Mouse (Mus musculus): ENCODE results near the gene Trpv4. TPM values are rescaled to one million over a fixed set of nuclear protein-coding genes. Genes with fewer than 3 reads are reported as not detected.

Trpv4 gene
- polyA plus RNA-seq, 1 experiment from 2014 or later = 2.1 TPM

GRCm38 (mm10) chr5:114631336-114631735 lies 26.9 kb downstream of the Trpv4 start:
- no peak for DNase-seq (ENCODE audit: low spot score)

GRCm38 (mm10) chr5:114625590-114625989 lies 32.6 kb downstream of the Trpv4 start:
- TF ChIP-seq CTCF (IDR thresholded peaks at IDR 0.05; ENCODE audit: low read depth) = peak; percentile 78
- no peak for TF ChIP-seq EP300 (optimal IDR thresholded peaks at IDR 0.05)
- 21% methylated on average over 3 of the region's 3 CpGs for WGBS
- H3K9ac ChIP-seq (ENCODE audit: low read length) = no peak overlapping the region
- no peak for ATAC-seq (ENCODE audit: low FRiP score, low TSS enrichment)
- H3K4me1 ChIP-seq (replicated peaks; ENCODE audit: control insufficient read depth, insufficient read depth) = no peaks in the 10 kb centered on the region
- no peaks in the 10 kb centered on the region for H3K27me3 ChIP-seq (ENCODE audit: control insufficient read depth, insufficient read depth, low read length)
- H3K36me3 ChIP-seq (ENCODE audit: control insufficient read depth, insufficient read depth, low read length) = no peaks in the 10 kb centered on the region
- no peak overlapping the region for H3K4me3 ChIP-seq (ENCODE audit: low read depth, low read length)
- DNase-seq (ENCODE audit: low spot score) = peak; percentile 70
- no peaks in the 10 kb centered on the region for H3K9me3 ChIP-seq (ENCODE audit: control insufficient read depth, low read length)
- H3K27ac ChIP-seq (replicated peaks) = no peak overlapping the region
- no peak overlapping the region for H3K4me2 ChIP-seq (replicated peaks; ENCODE audit: low read depth)

More at GRCm38 (mm10) chr5:114631336-114631735, 26.9 kb downstream of the Trpv4 start:
- TF ChIP-seq CTCF (IDR thresholded peaks at IDR 0.05; ENCODE audit: low read depth) (peak; percentile 69), EP300 (optimal IDR thresholded peaks at IDR 0.05) (no peak)
- 51% methylated on average over 2 of the region's 2 CpGs for WGBS
- no peak overlapping the region for H3K9ac ChIP-seq (ENCODE audit: low read length)
- no peak for ATAC-seq (ENCODE audit: low FRiP score, low TSS enrichment)
- H3K4me1 ChIP-seq (replicated peaks; ENCODE audit: control insufficient read depth, insufficient read depth) = no peaks in the 10 kb centered on the region
- H3K4me3 ChIP-seq (ENCODE audit: low read depth, low read length) = no peak overlapping the region
- H3K4me2 ChIP-seq (replicated peaks; ENCODE audit: low read depth) = no peak overlapping the region
- no peaks in the 10 kb centered on the region for H3K27me3 ChIP-seq (ENCODE audit: control insufficient read depth, insufficient read depth, low read length)
- H3K36me3 ChIP-seq (ENCODE audit: control insufficient read depth, insufficient read depth, low read length) = no peaks in the 10 kb centered on the region
- H3K27ac ChIP-seq (replicated peaks) = no peak overlapping the region
- no peaks in the 10 kb centered on the region for H3K9me3 ChIP-seq (ENCODE audit: control insufficient read depth, low read length)

GRCm38 (mm10) chr5:114620305-114620704 lies 37.9 kb downstream of the Trpv4 start:
- Histone ChIP-seq H3K4me1 (replicated peaks; ENCODE audit: control insufficient read depth, insufficient read depth) (no peaks in the 10 kb centered on the region), H3K4me3 (ENCODE audit: low read depth, low read length) (no peak overlapping the region), H3K4me2 (replicated peaks; ENCODE audit: low read depth) (no peak overlapping the region), H3K27me3 (ENCODE audit: control insufficient read depth, insufficient read depth, low read length) (no peaks in the 10 kb centered on the region), H3K9me3 (ENCODE audit: control insufficient read depth, low read length) (no peaks in the 10 kb centered on the region), H3K27ac (replicated peaks) (no peak overlapping the region), H3K36me3 (ENCODE audit: control insufficient read depth, insufficient read depth, low read length) (no peaks in the 10 kb centered on the region), H3K9ac (ENCODE audit: low read length) (no peak overlapping the region)
- no peak for TF ChIP-seq EP300 (optimal IDR thresholded peaks at IDR 0.05)
- peak; percentile 78 for TF ChIP-seq CTCF (IDR thresholded peaks at IDR 0.05; ENCODE audit: low read depth)
- no peak for ATAC-seq (ENCODE audit: low FRiP score, low TSS enrichment)
- 45% methylated on average over 6 of the region's 6 CpGs for WGBS
- peak; percentile 38 for DNase-seq (ENCODE audit: low spot score)

GRCm38 (mm10) chr5:114618851-114619250 lies 39.4 kb downstream of the Trpv4 start:
- no peaks in the 10 kb centered on the region for H3K36me3 ChIP-seq (ENCODE audit: control insufficient read depth, insufficient read depth, low read length)
- DNase-seq (ENCODE audit: low spot score) (peak; percentile 88), ATAC-seq (ENCODE audit: low FRiP score, low TSS enrichment) (peak; percentile 41; the same call in 1 of the 2 replicates)
- no peaks in the 10 kb centered on the region for H3K9me3 ChIP-seq (ENCODE audit: control insufficient read depth, low read length)
- H3K27me3 ChIP-seq (ENCODE audit: control insufficient read depth, insufficient read depth, low read length) = no peaks in the 10 kb centered on the region
- H3K4me1 ChIP-seq (replicated peaks; ENCODE audit: control insufficient read depth, insufficient read depth) = no peaks in the 10 kb centered on the region
- TF ChIP-seq EP300 (optimal IDR thresholded peaks at IDR 0.05) = no peak
- TF ChIP-seq CTCF (IDR thresholded peaks at IDR 0.05; ENCODE audit: low read depth) = peak; percentile 93
- no peak overlapping the region for H3K9ac ChIP-seq (ENCODE audit: low read length)
- WGBS = 21% methylated on average over 8 of the region's 8 CpGs
- H3K4me3 ChIP-seq (ENCODE audit: low read depth, low read length) = no peak overlapping the region
- H3K27ac ChIP-seq (replicated peaks) = no peak overlapping the region
- no peak overlapping the region for H3K4me2 ChIP-seq (replicated peaks; ENCODE audit: low read depth)

GRCm38 (mm10) chr5:114617809-114618208 lies 40.4 kb downstream of the Trpv4 start:
- H3K4me3 ChIP-seq (ENCODE audit: low read depth, low read length) = no peak overlapping the region
- H3K4me1 ChIP-seq (replicated peaks; ENCODE audit: control insufficient read depth, insufficient read depth) = no peaks in the 10 kb centered on the region
- H3K9ac ChIP-seq (ENCODE audit: low read length) = no peak overlapping the region
- H3K27me3 ChIP-seq (ENCODE audit: control insufficient read depth, insufficient read depth, low read length) = no peaks in the 10 kb centered on the region
- no peak overlapping the region for H3K27ac ChIP-seq (replicated peaks)
- WGBS = 79% methylated on average over 12 of the region's 12 CpGs
- no peak overlapping the region for H3K4me2 ChIP-seq (replicated peaks; ENCODE audit: low read depth)
- ATAC-seq (ENCODE audit: low FRiP score, low TSS enrichment) (no peak), DNase-seq (ENCODE audit: low spot score) (no peak)
- H3K9me3 ChIP-seq (ENCODE audit: control insufficient read depth, low read length) = no peaks in the 10 kb centered on the region
- TF ChIP-seq CTCF (IDR thresholded peaks at IDR 0.05; ENCODE audit: low read depth) (no peak), EP300 (optimal IDR thresholded peaks at IDR 0.05) (no peak)
- H3K36me3 ChIP-seq (ENCODE audit: control insufficient read depth, insufficient read depth, low read length) = no peaks in the 10 kb centered on the region

GRCm38 (mm10) chr5:114616336-114617061 lies 41.7 kb downstream of the Trpv4 start:
- no peak overlapping the region for H3K4me2 ChIP-seq (replicated peaks; ENCODE audit: low read depth)
- no peak for DNase-seq (ENCODE audit: low spot score)
- H3K27me3 ChIP-seq (ENCODE audit: control insufficient read depth, insufficient read depth, low read length) = no peaks in the 10 kb centered on the region
- H3K27ac ChIP-seq (replicated peaks) = no peak overlapping the region
- no peaks in the 10 kb centered on the region for H3K9me3 ChIP-seq (ENCODE audit: control insufficient read depth, low read length)
- H3K9ac ChIP-seq (ENCODE audit: low read length) = no peak overlapping the region
- no peaks in the 10 kb centered on the region for H3K36me3 ChIP-seq (ENCODE audit: control insufficient read depth, insufficient read depth, low read length)
- no peaks in the 10 kb centered on the region for H3K4me1 ChIP-seq (replicated peaks; ENCODE audit: control insufficient read depth, insufficient read depth)
- WGBS = 71% methylated on average over 11 of the region's 11 CpGs
- ATAC-seq (ENCODE audit: low FRiP score, low TSS enrichment) = 0 out of 2 replicates have a peak, but pooled peaks have one; percentile 35
- no peak overlapping the region for H3K4me3 ChIP-seq (ENCODE audit: low read depth, low read length)
- TF ChIP-seq EP300 (optimal IDR thresholded peaks at IDR 0.05) (no peak), CTCF (IDR thresholded peaks at IDR 0.05; ENCODE audit: low read depth) (no peak)
